ENCODE assay signal across 8 mouse cellular contexts in the genomic region with DNA sequence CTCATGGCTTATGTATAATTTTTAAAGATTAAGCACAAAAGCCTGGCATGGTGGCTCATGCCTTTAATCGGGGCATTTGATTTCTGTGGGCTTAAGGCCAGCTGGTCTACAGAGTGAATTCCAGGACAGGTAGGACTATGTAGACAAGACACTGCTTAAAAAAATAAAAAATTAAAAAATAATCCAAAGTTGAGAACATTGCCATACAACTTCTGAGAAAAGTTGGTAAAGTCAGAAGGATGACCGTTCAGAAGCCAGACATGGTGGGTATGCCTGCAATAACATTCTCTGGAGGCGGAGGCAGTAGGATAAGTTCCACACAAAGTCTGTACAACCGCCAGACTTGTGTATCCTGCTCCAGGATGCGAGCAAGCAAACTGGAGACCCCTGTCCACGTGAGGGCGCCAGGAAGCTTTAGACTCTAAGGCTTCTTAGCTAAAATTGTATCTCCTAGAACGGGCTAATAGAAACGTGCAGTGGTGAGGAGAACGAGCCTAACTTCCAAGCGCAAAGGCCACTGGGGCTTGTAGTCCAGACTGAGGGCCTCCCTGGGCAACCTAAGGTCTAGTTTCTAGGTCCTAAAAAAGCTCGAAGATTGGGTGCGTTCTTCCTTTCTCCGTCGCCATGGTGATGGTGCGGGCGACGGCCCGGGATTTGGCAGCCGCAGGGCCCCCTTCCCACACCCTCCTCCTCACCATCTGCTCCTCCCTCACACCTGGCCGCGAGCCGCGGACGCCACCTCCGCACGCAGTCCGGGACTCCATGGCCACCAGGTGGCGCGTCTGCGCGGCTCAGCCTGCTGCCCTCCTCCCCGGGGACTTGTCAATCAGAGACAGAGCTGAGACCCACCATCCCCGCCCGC. TPM values are rescaled to one million over a fixed set of nuclear protein-coding genes. Genes with fewer than 3 reads are reported as not detected.
DNase-seq lines count a peak whose midpoint lies in the region; ATAC-seq and TF ChIP-seq lines count a peak whose summit lies in the region.

No protein-coding gene starts in this region.

- TF ChIP-seq POLR2A in cerebellum, adult 2 months (IDR thresholded peaks at IDR 0.05; ENCODE audit: borderline replicate concordance, insufficient read depth, low read length) = no peak
- TF ChIP-seq POLR2A in lung, adult 2 months (IDR thresholded peaks at IDR 0.05; ENCODE audit: borderline replicate concordance, extremely low read depth, low read depth, low read length) = no peak
- TF ChIP-seq POLR2A in olfactory bulb, adult 2 months (IDR thresholded peaks at IDR 0.05; ENCODE audit: insufficient read depth, low read depth, low read length) = 0 out of 2 replicates have a peak, but pooled peaks have one; percentile 13

- DNase-seq in MEL-GATA-1-ER (ENCODE audit: extremely low read depth, low read depth) = peak; percentile 91
- peak; percentile 99 for DNase-seq in cerebellum, adult 2 months
- peak; percentile 95 for DNase-seq in forebrain, postnatal 0 days
- DNase-seq in heart, postnatal 4 days = peak; percentile 93
- DNase-seq in layer of hippocampus, adult 2 months (ENCODE audit: low spot score in 2 of 2) = peak; percentile 95 to 97
- DNase-seq in lung, adult 2 months = peak; percentile 92
- DNase-seq in thymus, adult 18-20 months = peak; percentile 83 to 84

- H3K27ac ChIP-seq in cerebellum, adult 2 months (ENCODE audit: insufficient read depth, low read length) = peak overlapping the region; percentile 65
- peak overlapping the region; percentile 57; the same call in 1 of the 2 replicates for H3K27ac ChIP-seq in forebrain, postnatal 0 days (ENCODE audit: low read depth, low read length)
- peak overlapping the region; percentile 94 for H3K27ac ChIP-seq in layer of hippocampus, adult 2 months
- H3K27ac ChIP-seq in olfactory bulb, adult 2 months (ENCODE audit: insufficient read depth, low read depth, low read length) = no peak overlapping the region

- no peaks in the 10 kb centered on the region for H3K27me3 ChIP-seq in cerebellum, adult 2 months (ENCODE audit: control insufficient read depth, insufficient read depth, low read length)
- peaks cover 6% of the 10 kb centered on the region; the same call in 1 of the 2 replicates for H3K27me3 ChIP-seq in forebrain, postnatal 0 days (ENCODE audit: insufficient read depth, low read length)

- peaks cover 5% of the 10 kb centered on the region; the same call in 1 of the 2 replicates for H3K4me1 ChIP-seq in cerebellum, adult 2 months (ENCODE audit: control insufficient read depth, insufficient read depth, low read length)
- peaks cover 6% of the 10 kb centered on the region; the same call in 1 of the 2 replicates for H3K4me1 ChIP-seq in forebrain, postnatal 0 days (ENCODE audit: insufficient read depth)
- no peaks in the 10 kb centered on the region for H3K4me1 ChIP-seq in lung, adult 2 months (ENCODE audit: control insufficient read depth, insufficient read depth, low read length)
- H3K4me1 ChIP-seq in olfactory bulb, adult 2 months (ENCODE audit: control insufficient read depth, insufficient read depth, low read length) = peaks cover 7% of the 10 kb centered on the region

- TF ChIP-seq CTCF in cerebellum, adult 2 months (IDR thresholded peaks at IDR 0.05; ENCODE audit: borderline replicate concordance, insufficient read depth, low read depth, low read length) = peak; percentile 95
- TF ChIP-seq CTCF in forebrain, postnatal 0 days (IDR thresholded peaks at IDR 0.05; ENCODE audit: low read depth) = peak; percentile 92
- TF ChIP-seq CTCF in layer of hippocampus, adult 2 months (conservative IDR thresholded peaks at IDR 0.05) = peak; percentile 85
- TF ChIP-seq CTCF in lung, adult 2 months (IDR thresholded peaks at IDR 0.05; ENCODE audit: insufficient read depth, low read length) = peak; percentile 69
- peak; percentile 88 for TF ChIP-seq CTCF in olfactory bulb, adult 2 months (IDR thresholded peaks at IDR 0.05; ENCODE audit: insufficient read depth, low read depth, low read length)

- H3K36me3 ChIP-seq in forebrain, postnatal 0 days (ENCODE audit: insufficient read depth) = peaks cover 23% of the 10 kb centered on the region; the same call in 1 of the 2 replicates

- peak overlapping the region; percentile 22; the same call in 1 of the 2 replicates for H3K9ac ChIP-seq in forebrain, postnatal 0 days

- peak overlapping the region; percentile 36 for H3K4me3 ChIP-seq in cerebellum, adult 2 months (replicated peaks; ENCODE audit: insufficient read depth, low read depth, low read length)
- peak overlapping the region; percentile 35 for H3K4me3 ChIP-seq in forebrain, postnatal 0 days (ENCODE audit: low read depth, low read length)
- H3K4me3 ChIP-seq in layer of hippocampus, adult 2 months = peak overlapping the region; percentile 50
- H3K4me3 ChIP-seq in lung, adult 2 months (replicated peaks; ENCODE audit: extremely low read depth, low read depth, low read length) = peak overlapping the region; percentile 36
- peak overlapping the region; percentile 46 for H3K4me3 ChIP-seq in olfactory bulb, adult 2 months (ENCODE audit: insufficient read depth, low read depth, low read length)

- peak; percentile 95 for ATAC-seq in forebrain, postnatal 0 days

- H3K9me3 ChIP-seq in forebrain, postnatal 0 days (ENCODE audit: low read length) = no peaks in the 10 kb centered on the region

- 1% methylated on average over 35 of the region's 35 CpGs for WGBS in cerebellum, adult 2 months
- 4% methylated on average over 35 of the region's 35 CpGs for WGBS in forebrain, postnatal 0 days
- WGBS in lung, adult 2 months = 3% methylated on average over 35 of the region's 35 CpGs
- 3% methylated on average over 35 of the region's 35 CpGs for WGBS in olfactory bulb, adult 2 months

- H3K4me2 ChIP-seq in forebrain, postnatal 0 days (ENCODE audit: low read depth) = peak overlapping the region; percentile 65

RNA-seq across cellular contexts. Expression of gene Slc17a7, which starts 1.9 kb away (rescaled TPM):
- 397 and 476 TPM in 2 replicates for polyA plus RNA-seq in cerebellum, adult 2 months (2012; rRNA removed)
- total RNA-seq in forebrain, postnatal 0 days (2014; rRNA removed) = 71.4 and 87.5 TPM in 2 replicates
- polyA plus RNA-seq in forebrain, postnatal 0 days (2015; fragmentation: Nextera tagmentation; extraction: Ambion mirVana) = 47.6 and 50.3 TPM in 2 replicates
- total RNA-seq in heart, postnatal 4 days (2021) = 10 to 100 TPM in 1 of 2 experiments, 1 to 10 TPM in 1; 9.1 to 12.4 TPM
- total RNA-seq in layer of hippocampus, adult 2 months (2021) = 1,000 to 10,000 TPM; 1,342 to 1,423 TPM
- 2.4 and 2.7 TPM in 2 replicates for polyA plus RNA-seq in lung, adult 2 months (2012; rRNA removed)
- polyA plus RNA-seq in olfactory bulb, adult 2 months (2012; ENCODE audit: insufficient read depth, insufficient read length, low replicate concordance, missing spikeins) = not detected in 2 replicates

RNA-seq across cellular contexts. Expression of gene Aldh16a1, which starts 7.5 kb away (rescaled TPM):
- 17.2 and 18.0 TPM in 2 replicates for polyA plus RNA-seq in cerebellum, adult 2 months (2012; rRNA removed)
- total RNA-seq in forebrain, postnatal 0 days (2014; rRNA removed) = 10.2 and 14.2 TPM in 2 replicates
- polyA plus RNA-seq in forebrain, postnatal 0 days (2015; fragmentation: Nextera tagmentation; extraction: Ambion mirVana) = 13.3 TPM in 2 replicates
- 10 to 100 TPM; 44.8 to 53.8 TPM for total RNA-seq in heart, postnatal 4 days (2021)
- 10 to 100 TPM; 13.2 to 13.3 TPM for total RNA-seq in layer of hippocampus, adult 2 months (2021)
- polyA plus RNA-seq in lung, adult 2 months (2012; rRNA removed) = 48.6 and 58.5 TPM in 2 replicates
- not detected in 2 replicates for polyA plus RNA-seq in olfactory bulb, adult 2 months (2012; ENCODE audit: insufficient read depth, insufficient read length, low replicate concordance, missing spikeins)

RNA-seq across cellular contexts. Expression of gene Pih1d1, which starts 7.7 kb away (rescaled TPM):
- 52.3 and 53.1 TPM in 2 replicates for polyA plus RNA-seq in cerebellum, adult 2 months (2012; rRNA removed)
- 112 and 117 TPM in 2 replicates for total RNA-seq in forebrain, postnatal 0 days (2014; rRNA removed)
- 74.3 and 80.4 TPM in 2 replicates for polyA plus RNA-seq in forebrain, postnatal 0 days (2015; fragmentation: Nextera tagmentation; extraction: Ambion mirVana)
- total RNA-seq in heart, postnatal 4 days (2021) = 10 to 100 TPM; 58.5 to 67.0 TPM
- total RNA-seq in layer of hippocampus, adult 2 months (2021) = 10 to 100 TPM; 43.0 to 46.1 TPM
- 46.9 and 50.1 TPM in 2 replicates for polyA plus RNA-seq in lung, adult 2 months (2012; rRNA removed)
- not detected in 2 replicates for polyA plus RNA-seq in olfactory bulb, adult 2 months (2012; ENCODE audit: insufficient read depth, insufficient read length, low replicate concordance, missing spikeins)

RNA-seq across cellular contexts. Expression of gene Gfy, which starts 17.5 kb away (rescaled TPM):
- 0.54 and 0.57 TPM in 2 replicates for polyA plus RNA-seq in cerebellum, adult 2 months (2012; rRNA removed)
- not detected in 2 replicates for total RNA-seq in forebrain, postnatal 0 days (2014; rRNA removed)
- polyA plus RNA-seq in forebrain, postnatal 0 days (2015; fragmentation: Nextera tagmentation; extraction: Ambion mirVana) = 0.21 TPM in 1 of 2 replicates, not detected in the other
- total RNA-seq in heart, postnatal 4 days (2021) = not detected
- under 1 TPM in 1 of 2 experiments, not detected in 1; 0.20 TPM for total RNA-seq in layer of hippocampus, adult 2 months (2021)
- 0.44 and 0.53 TPM in 2 replicates for polyA plus RNA-seq in lung, adult 2 months (2012; rRNA removed)
- not detected in 2 replicates for polyA plus RNA-seq in olfactory bulb, adult 2 months (2012; ENCODE audit: insufficient read depth, insufficient read length, low replicate concordance, missing spikeins)

RNA-seq across cellular contexts. Expression of gene Pth2, which starts 19.0 kb away (rescaled TPM):
- polyA plus RNA-seq in cerebellum, adult 2 months (2012; rRNA removed) = not detected in 2 replicates
- not detected in 2 replicates for total RNA-seq in forebrain, postnatal 0 days (2014; rRNA removed)
- 0.34 and 0.48 TPM in 2 replicates for polyA plus RNA-seq in forebrain, postnatal 0 days (2015; fragmentation: Nextera tagmentation; extraction: Ambion mirVana)
- not detected for total RNA-seq in heart, postnatal 4 days (2021)
- not detected for total RNA-seq in layer of hippocampus, adult 2 months (2021)
- not detected in 2 replicates for polyA plus RNA-seq in lung, adult 2 months (2012; rRNA removed)
- polyA plus RNA-seq in olfactory bulb, adult 2 months (2012; ENCODE audit: insufficient read depth, insufficient read length, low replicate concordance, missing spikeins) = not detected in 2 replicates

Comparison
In these comparisons a context has a peak if more than half of its experiments do, and no peak if none do; other contexts are left out.
1. RNA of gene Slc17a7, which starts 1.9 kb away (polyA plus RNA-seq): 397 to 476 TPM in cerebellum, adult 2 months, not detected in olfactory bulb, adult 2 months and 47.6 to 50.3 TPM in forebrain, postnatal 0 days; 2.4 to 2.7 TPM in lung, adult 2 months; every median in the first group is over 10 times any median in the second.
2. RNA of gene Aldh16a1, which starts 7.5 kb away (polyA plus RNA-seq): 48.6 to 58.5 TPM in lung, adult 2 months, 17.2 to 18.0 TPM in cerebellum, adult 2 months and 13.3 TPM in forebrain, postnatal 0 days; not detected in olfactory bulb, adult 2 months; every median in the first group is over 10 times any median in the second.
3. RNA of gene Pih1d1, which starts 7.7 kb away (polyA plus RNA-seq): 74.3 to 80.4 TPM in forebrain, postnatal 0 days, 52.3 to 53.1 TPM in cerebellum, adult 2 months and 46.9 to 50.1 TPM in lung, adult 2 months; not detected in olfactory bulb, adult 2 months; every median in the first group is over 10 times any median in the second.
4. Peak in every context shown above with its lines, with median percentiles within 50 percentile points of each other: DNase-seq, H3K4me3 ChIP-seq and CTCF ChIP-seq.